Mouse (Mus musculus): ENCODE results near the gene Gadd45gip1. TPM values are rescaled to one million over a fixed set of nuclear protein-coding genes. Genes with fewer than 3 reads are reported as not detected.

Gene Gadd45gip1
- polyA plus RNA-seq, 1 experiment from 2014 or later, result 49.9 TPM

DNA sequence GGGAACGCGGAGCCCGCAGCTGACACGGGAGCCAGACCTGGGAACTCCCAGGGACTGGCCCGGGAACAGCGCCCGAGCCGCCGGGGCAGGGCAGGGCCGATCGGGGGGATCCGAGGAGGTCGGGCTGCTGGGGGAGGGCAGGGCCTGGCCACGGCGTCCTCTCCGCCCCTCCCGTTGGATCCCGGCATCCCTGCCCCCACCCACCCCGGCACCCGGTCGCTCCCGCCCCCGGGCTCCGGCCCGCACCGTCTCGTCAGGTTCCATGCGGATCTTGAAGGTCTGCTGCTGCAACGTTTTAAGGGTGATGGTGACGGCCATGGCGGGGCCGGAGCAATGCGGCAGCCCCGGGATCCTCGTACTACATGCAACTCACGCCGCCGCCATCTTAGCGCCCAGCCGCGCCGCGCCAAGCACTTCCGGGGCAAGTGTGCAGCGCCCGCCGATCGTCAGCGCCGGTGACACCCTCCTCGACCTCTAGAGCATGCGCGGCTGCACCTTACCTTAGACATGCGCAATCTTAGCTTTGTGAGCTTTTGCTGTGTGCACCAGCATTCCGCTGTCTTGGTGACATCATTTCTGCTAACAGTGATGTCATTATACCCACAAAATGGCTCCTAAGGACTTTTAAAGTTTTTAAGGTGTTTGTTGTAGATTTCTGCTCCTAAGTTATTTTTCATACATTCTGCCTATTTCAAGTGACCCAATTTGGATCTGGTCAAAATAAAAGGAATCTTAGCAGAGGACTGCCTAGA is 9.1 kb downstream of the Gadd45gip1 start, which contains the start of gene Rad23a:
Rad23a (minus strand) TSS at position 418 of the 752 bp plus-strand sequence.
- peak within 1 kb of the TSS; percentile 81 to 85 for H3K27ac ChIP-seq (replicated peaks in 1 of 2; ENCODE audit: control insufficient read depth in 1 of 2, insufficient read depth in 1 of 2, low read depth in 2 of 2, low read length in 2 of 2)
- no peaks in the 10 kb centered on the region for H3K9me3 ChIP-seq (ENCODE audit: control insufficient read depth, low read length)
- ATAC-seq (ENCODE audit: insufficient number of reproducible peaks, insufficient read depth, low FRiP score, low read depth), result peak; percentile 91
- WGBS, result under 1% methylated on average over 48 of the region's 55 CpGs
- H3K27me3 ChIP-seq (ENCODE audit: control insufficient read depth, insufficient read depth, low read length), result no peaks in the 10 kb centered on the region
- H3K4me2 ChIP-seq (ENCODE audit: low read length), result peak within 1 kb of the TSS; percentile 72
- peaks cover 83% of the 10 kb centered on the region for H3K36me3 ChIP-seq (ENCODE audit: control insufficient read depth, insufficient read depth, low read length)
- peak within 1 kb of the TSS; percentile 77 to 91 for H3K4me3 ChIP-seq (ENCODE audit: control insufficient read depth in 1 of 2, insufficient read depth in 1 of 2, low read depth in 1 of 2, low read length in 2 of 2)
- peaks cover 10 to 34% of the 10 kb centered on the region in 2 experiments for H3K4me1 ChIP-seq (ENCODE audit: control insufficient read depth in 2 of 2, insufficient read depth in 2 of 2, low read length in 2 of 2)
- H3K9ac ChIP-seq (ENCODE audit: low read length), result peak within 1 kb of the TSS; percentile 86

DNA sequence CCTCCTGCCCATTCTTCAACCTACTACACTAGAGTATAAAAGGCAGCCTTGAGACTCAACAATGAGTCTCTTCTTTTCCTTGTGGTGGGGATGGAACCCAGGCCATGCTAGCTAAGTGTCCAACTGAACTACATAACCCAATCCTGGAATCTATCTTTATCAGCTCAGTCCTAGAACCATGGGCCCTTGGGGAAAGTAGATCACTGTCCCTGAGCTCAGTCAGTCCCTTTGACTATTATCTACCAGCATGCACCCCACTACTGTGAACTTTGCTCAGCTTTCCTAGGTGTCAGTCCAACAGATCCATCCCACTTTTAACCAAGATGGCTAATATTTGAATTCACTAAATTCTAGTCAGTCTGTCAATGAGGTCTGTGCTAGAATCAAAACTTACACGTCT is 10.2 kb downstream of the Gadd45gip1 start:
- H3K27ac ChIP-seq (replicated peaks in 1 of 2; ENCODE audit: control insufficient read depth in 1 of 2, insufficient read depth in 1 of 2, low read depth in 2 of 2, low read length in 2 of 2), result 0 out of 4 replicates have a peak overlapping the region, but pooled peaks of 1 of the 2 experiments have one; percentile 85
- H3K9me3 ChIP-seq (ENCODE audit: control insufficient read depth, low read length), result no peaks in the 10 kb centered on the region
- 0 out of 2 replicates have a peak overlapping the region, but pooled peaks have one; percentile 72 for H3K4me2 ChIP-seq (ENCODE audit: low read length)
- H3K4me1 ChIP-seq (ENCODE audit: control insufficient read depth in 2 of 2, insufficient read depth in 2 of 2, low read length in 2 of 2), result peaks cover 7 to 28% of the 10 kb centered on the region in 2 experiments
- H3K4me3 ChIP-seq (ENCODE audit: control insufficient read depth in 1 of 2, insufficient read depth in 1 of 2, low read depth in 1 of 2, low read length in 2 of 2), result no peak overlapping the region
- 71% methylated on average over 1 of the region's 1 CpGs for WGBS
- no peak for ATAC-seq (ENCODE audit: insufficient number of reproducible peaks, insufficient read depth, low FRiP score, low read depth)
- H3K9ac ChIP-seq (ENCODE audit: low read length), result no peak overlapping the region
- no peaks in the 10 kb centered on the region for H3K27me3 ChIP-seq (ENCODE audit: control insufficient read depth, insufficient read depth, low read length)
- H3K36me3 ChIP-seq (ENCODE audit: control insufficient read depth, insufficient read depth, low read length), result peaks cover 76% of the 10 kb centered on the region

DNA sequence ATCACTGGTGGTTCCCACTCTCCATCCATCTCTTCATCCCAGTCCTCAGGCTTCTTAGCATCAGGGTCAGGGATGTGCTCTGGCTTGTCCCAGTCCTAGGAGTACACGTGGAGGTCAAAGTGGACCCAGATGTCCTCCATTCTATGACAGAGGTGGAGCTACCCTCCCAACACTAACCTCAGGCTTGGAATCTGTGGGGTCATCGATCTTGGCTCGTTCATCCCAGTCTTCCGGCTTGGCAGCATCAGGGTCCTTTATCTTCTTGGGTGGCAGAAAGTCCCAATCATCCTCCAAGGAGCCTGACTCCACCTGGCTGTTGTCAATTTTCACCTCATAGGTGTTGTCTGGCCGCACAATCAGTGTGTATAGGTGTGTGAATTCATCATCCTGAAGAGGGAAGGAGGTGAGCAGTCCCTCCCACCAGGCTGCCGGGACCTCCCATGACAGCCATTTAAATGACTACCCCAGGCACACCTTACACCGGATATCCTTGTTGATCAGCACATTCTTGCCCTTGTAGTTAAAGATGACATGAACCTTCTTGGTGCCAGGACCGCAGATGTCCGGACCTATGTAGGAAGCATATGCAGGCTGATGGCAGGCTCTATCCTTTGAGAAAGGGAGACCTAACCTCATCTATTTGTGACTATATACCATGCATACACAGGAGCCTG is 13.2 kb downstream of the Gadd45gip1 start:
- Histone ChIP-seq H3K36me3 (ENCODE audit: control insufficient read depth, insufficient read depth, low read length) (peaks cover 48% of the 10 kb centered on the region), H3K4me3 (ENCODE audit: control insufficient read depth in 1 of 2, insufficient read depth in 1 of 2, low read depth in 1 of 2, low read length in 2 of 2) (0 out of 4 replicates have a peak overlapping the region, but pooled peaks of 1 of the 2 experiments have one; percentile 3), H3K4me2 (ENCODE audit: low read length) (peak overlapping the region; percentile 81), H3K4me1 (ENCODE audit: control insufficient read depth in 2 of 2, insufficient read depth in 2 of 2, low read length in 2 of 2) (peaks cover 12 to 30% of the 10 kb centered on the region in 2 experiments), H3K27me3 (ENCODE audit: control insufficient read depth, insufficient read depth, low read length) (no peaks in the 10 kb centered on the region), H3K9me3 (ENCODE audit: control insufficient read depth, low read length) (no peaks in the 10 kb centered on the region), H3K27ac (replicated peaks in 1 of 2; ENCODE audit: control insufficient read depth in 1 of 2, insufficient read depth in 1 of 2, low read depth in 2 of 2, low read length in 2 of 2) (no peak overlapping the region), H3K9ac (ENCODE audit: low read length) (peak overlapping the region; percentile 97)
- ATAC-seq (ENCODE audit: insufficient number of reproducible peaks, insufficient read depth, low FRiP score, low read depth), result no peak
- 75% methylated on average over 9 of the region's 9 CpGs for WGBS

DNA sequence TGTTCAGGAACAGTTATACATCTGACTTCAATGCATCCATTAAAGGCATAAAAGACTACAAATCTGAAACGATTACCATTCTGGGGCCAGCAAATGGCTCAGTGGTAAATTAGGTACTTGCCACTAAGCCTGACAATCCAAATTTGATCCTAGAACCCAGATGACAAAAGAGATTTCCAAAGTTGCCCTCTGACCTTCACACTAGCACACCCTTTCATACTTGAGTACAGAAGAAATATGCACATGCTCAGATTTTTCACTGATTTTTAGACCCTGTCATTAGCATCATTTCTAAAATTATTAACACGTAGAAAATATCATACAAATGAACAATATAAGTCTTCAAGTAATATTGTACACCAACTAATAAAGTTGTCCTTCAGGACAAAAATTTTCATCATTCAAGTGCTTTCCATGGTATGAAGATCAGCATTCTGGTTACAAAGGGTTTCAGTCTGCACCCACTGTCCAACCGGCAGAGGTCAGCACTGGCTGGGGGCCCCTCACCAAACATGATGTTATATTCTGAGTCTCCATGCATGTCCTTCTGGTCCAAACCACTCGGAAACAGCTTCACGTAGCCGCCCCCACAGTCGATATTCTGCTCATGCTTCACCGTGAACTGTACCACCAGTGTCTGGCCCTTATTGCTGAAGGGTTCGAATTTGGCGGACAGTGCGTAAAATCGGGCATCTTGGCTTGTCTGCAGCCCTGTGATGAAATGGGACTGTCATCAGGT is 14.2 kb downstream of the Gadd45gip1 start:
- Histone ChIP-seq H3K4me1 (ENCODE audit: control insufficient read depth in 2 of 2, insufficient read depth in 2 of 2, low read length in 2 of 2) (peaks cover 12 to 28% of the 10 kb centered on the region in 2 experiments), H3K4me3 (ENCODE audit: control insufficient read depth in 1 of 2, insufficient read depth in 1 of 2, low read depth in 1 of 2, low read length in 2 of 2) (peak overlapping the region; percentile 92 to 98), H3K36me3 (ENCODE audit: control insufficient read depth, insufficient read depth, low read length) (peaks cover 48% of the 10 kb centered on the region), H3K4me2 (ENCODE audit: low read length) (peak overlapping the region; percentile 81), H3K9me3 (ENCODE audit: control insufficient read depth, low read length) (no peaks in the 10 kb centered on the region), H3K27me3 (ENCODE audit: control insufficient read depth, insufficient read depth, low read length) (no peaks in the 10 kb centered on the region), H3K9ac (ENCODE audit: low read length) (peak overlapping the region; percentile 97), H3K27ac (replicated peaks in 1 of 2; ENCODE audit: control insufficient read depth in 1 of 2, insufficient read depth in 1 of 2, low read depth in 2 of 2, low read length in 2 of 2) (peak overlapping the region; percentile 80 to 84)
- ATAC-seq (ENCODE audit: insufficient number of reproducible peaks, insufficient read depth, low FRiP score, low read depth), result no peak
- WGBS, result 14% methylated on average over 12 of the region's 12 CpGs

DNA sequence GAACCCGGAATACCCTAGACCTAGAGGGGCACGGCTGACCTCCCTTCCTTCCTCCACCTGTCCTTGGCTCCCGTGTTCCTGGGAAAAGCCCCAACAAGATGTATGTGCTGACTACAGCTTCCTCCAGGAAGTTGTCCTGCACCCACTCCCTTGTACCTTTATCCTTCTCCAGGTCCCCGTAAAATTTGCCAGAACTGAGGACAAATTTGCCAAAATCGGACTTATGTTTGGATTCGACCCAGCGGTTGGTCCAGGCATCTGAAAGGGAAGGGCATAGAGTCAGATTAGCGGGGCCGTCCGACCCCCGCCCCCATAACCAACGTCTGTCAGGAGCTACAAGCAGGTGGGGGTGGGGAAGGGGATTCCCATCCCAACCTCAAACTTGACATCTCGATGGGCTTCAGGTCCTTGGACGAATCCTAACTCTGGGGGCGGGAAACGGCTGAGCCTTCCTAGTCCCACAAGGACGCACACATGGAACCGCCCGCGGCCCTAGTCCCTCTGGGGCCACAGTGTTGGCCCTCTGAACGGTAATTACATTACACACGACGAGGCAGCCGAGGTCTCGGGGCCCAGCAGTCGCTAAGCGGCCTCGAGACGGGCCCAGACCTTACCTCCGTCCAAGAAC is 14.9 kb downstream of the Gadd45gip1 start:
- Histone ChIP-seq H3K36me3 (ENCODE audit: control insufficient read depth, insufficient read depth, low read length) (peaks cover 46% of the 10 kb centered on the region), H3K4me2 (ENCODE audit: low read length) (peak overlapping the region; percentile 81), H3K4me3 (ENCODE audit: control insufficient read depth in 1 of 2, insufficient read depth in 1 of 2, low read depth in 1 of 2, low read length in 2 of 2) (peak overlapping the region; percentile 92 to 98), H3K9me3 (ENCODE audit: control insufficient read depth, low read length) (no peaks in the 10 kb centered on the region), H3K27me3 (ENCODE audit: control insufficient read depth, insufficient read depth, low read length) (no peaks in the 10 kb centered on the region), H3K4me1 (ENCODE audit: control insufficient read depth in 2 of 2, insufficient read depth in 2 of 2, low read length in 2 of 2) (peaks cover 12 to 28% of the 10 kb centered on the region in 2 experiments), H3K27ac (replicated peaks in 1 of 2; ENCODE audit: control insufficient read depth in 1 of 2, insufficient read depth in 1 of 2, low read depth in 2 of 2, low read length in 2 of 2) (peak overlapping the region; percentile 80 to 84), H3K9ac (ENCODE audit: low read length) (peak overlapping the region; percentile 97)
- under 1% methylated on average over 30 of the region's 30 CpGs for WGBS
- ATAC-seq (ENCODE audit: insufficient number of reproducible peaks, insufficient read depth, low FRiP score, low read depth), result no peak; the same call in 1 of the 2 replicates

DNA sequence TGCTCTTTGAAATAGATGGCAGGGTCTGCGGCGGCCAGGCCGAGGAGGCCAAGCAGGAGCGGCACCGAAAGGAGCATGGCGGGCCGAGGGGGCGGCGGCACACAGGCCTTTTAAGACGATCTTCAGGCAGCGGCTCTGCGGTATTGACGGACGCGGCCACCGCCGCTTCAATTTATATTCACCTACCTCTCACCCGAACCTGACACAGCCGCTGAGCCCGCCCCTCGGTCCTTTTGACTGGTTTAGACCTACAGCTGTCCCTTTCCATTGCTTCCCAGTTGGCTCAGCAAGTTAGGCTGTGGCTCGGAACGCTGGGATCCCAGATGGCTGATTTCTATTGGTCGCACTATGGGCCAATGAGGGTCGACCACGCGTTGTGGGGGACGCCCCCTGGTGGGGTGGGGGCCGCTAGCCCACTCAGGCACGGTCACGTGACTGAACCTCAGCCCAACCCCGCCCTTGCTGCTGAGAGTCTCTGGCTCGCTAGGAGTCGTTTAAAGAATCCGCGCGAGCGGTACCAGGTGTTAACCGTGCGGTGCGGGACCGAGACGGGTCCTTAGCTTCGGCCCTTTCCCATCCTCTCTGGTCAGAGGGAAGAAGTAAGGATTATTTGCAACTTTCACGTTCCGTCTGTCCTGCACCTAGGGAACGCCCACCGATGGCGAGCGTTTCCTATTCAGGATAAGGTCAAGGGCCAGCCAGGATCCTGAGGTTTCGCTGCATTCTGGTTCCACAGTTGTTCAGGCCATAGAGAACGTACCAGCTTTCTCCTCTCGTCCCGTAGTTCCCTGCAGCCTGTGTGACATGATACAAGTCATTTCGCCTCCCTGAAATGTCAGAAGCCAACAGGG is 15.6 kb downstream of the Gadd45gip1 start, which contains the start of gene Calr:
Calr (minus strand) TSS at position 213 of the 851 bp plus-strand sequence.
- H3K36me3 ChIP-seq (ENCODE audit: control insufficient read depth, insufficient read depth, low read length), result peaks cover 38% of the 10 kb centered on the region
- H3K9me3 ChIP-seq (ENCODE audit: control insufficient read depth, low read length), result no peaks in the 10 kb centered on the region
- ATAC-seq (ENCODE audit: insufficient number of reproducible peaks, insufficient read depth, low FRiP score, low read depth), result peak; percentile 99
- under 1% methylated on average over 55 of the region's 55 CpGs for WGBS
- peak within 1 kb of the TSS; percentile 86 to 89 for H3K27ac ChIP-seq (replicated peaks in 1 of 2; ENCODE audit: control insufficient read depth in 1 of 2, insufficient read depth in 1 of 2, low read depth in 2 of 2, low read length in 2 of 2)
- peaks cover 12 to 28% of the 10 kb centered on the region in 2 experiments for H3K4me1 ChIP-seq (ENCODE audit: control insufficient read depth in 2 of 2, insufficient read depth in 2 of 2, low read length in 2 of 2)
- H3K4me3 ChIP-seq (ENCODE audit: control insufficient read depth in 1 of 2, insufficient read depth in 1 of 2, low read depth in 1 of 2, low read length in 2 of 2), result peak within 1 kb of the TSS; percentile 92 to 98
- peak within 1 kb of the TSS; percentile 81 for H3K4me2 ChIP-seq (ENCODE audit: low read length)
- H3K27me3 ChIP-seq (ENCODE audit: control insufficient read depth, insufficient read depth, low read length), result no peaks in the 10 kb centered on the region
- peak within 1 kb of the TSS; percentile 97 for H3K9ac ChIP-seq (ENCODE audit: low read length)

All from heart, embryonic 14.5 days (tissue).